Mouse (Mus musculus) CD4-positive, CD25-positive, alpha-beta regulatory T cell, adult 4 months (primary cell): ENCODE results near the gene Mecom. TPM values are rescaled to one million over a fixed set of nuclear protein-coding genes. Genes with fewer than 3 reads are reported as not detected.

Source experiments
- ATAC-seq: one replicate; pipeline ENCODE4 v1.8.0; 2017
- polyA plus RNA-seq, 2 experiments: library from polyadenylated mRNA; unstranded; fragments of 100-300 nt; shearing (Covaris generic); gene quantifications; one replicate each; pipeline ENCODE4 v1.2.1; 2017

Gene Mecom
- polyA plus RNA-seq, 2 experiments from 2014 or later, result 0.39 TPM; not detected in 1

DNA sequence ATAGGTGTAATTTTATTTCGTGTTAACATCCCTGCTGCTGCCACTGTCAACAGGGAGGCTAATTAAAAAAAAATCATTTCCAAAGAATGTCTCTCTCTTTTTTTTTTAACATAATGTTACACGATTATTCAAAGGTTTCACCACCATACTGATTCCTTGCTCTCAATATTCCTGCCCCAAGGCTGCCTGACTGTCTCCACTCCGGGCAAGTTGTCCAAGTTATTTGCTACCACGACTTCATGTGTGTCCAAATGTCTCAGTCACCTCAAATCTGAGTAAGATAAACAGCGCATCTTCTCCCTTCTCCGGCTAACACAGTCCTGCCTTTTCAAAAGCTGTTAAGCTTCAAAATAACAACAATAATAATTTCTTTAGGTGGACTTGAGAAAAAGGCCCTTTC lies 536.1 kb downstream of the Mecom start:
- ATAC-seq, result no peak

DNA sequence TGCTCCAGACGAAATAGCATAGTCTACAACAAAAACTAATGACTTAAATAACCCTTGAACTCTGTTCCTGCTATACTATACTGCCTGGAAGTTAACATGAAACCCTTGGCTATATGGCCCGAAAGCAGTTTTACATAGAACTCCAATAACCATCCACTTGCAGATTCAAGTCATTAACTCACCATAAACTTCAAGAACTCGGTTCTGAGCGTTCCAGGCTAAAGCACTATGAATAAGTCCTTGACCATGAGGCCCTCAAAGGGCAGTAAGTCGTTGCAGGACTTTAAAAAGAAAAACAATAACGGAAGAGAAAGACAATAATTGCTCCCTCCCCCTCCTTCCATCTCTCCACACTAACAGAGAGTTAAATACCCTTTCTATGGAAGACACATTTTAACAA lies 536.9 kb downstream of the Mecom start:
- no peak for ATAC-seq

DNA sequence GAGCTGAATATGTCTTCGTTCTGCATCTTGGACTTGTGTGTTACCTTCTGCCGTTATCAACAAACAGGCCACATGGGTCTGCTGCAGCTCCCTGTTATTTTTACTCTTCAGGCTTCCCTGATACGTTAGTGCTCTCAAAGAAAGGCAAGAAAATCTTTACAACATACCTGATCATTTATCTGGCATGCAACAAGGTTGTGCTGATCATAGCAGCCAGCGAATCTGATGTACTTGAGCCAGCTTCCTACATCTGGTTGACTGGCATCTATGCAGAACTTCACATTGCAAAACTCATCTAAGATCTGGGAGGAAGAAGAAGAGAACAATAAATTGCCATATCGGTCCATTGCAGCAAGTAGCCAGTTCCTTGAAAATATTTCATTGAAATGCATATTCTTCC lies 538.2 kb downstream of the Mecom start:
- no peak for ATAC-seq

DNA sequence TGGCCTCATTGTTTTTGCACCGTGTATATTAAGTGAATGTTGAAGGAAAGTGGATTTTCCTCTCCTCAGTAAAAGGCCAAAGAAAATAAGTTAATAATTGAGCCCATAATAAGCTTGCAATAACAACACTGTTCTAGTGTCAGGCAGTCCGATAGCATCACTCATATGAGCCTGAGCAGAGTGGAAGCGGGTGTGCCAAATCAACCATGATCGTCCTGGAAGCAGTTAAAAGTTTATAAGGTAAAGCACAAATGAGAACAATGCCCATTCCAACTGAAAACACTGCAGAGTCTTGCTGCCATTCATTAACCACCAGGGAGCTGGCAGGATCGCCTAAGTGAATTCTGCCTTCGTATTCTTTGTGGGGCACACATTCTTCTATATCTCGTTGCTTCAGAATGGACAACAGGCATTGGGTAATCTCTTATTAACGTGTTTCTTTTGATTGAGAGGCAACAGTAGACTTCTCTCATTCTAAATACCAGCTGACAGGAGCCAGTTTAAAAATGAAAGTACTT lies 542.9 kb downstream of the Mecom start:
- ATAC-seq, result no peak

DNA sequence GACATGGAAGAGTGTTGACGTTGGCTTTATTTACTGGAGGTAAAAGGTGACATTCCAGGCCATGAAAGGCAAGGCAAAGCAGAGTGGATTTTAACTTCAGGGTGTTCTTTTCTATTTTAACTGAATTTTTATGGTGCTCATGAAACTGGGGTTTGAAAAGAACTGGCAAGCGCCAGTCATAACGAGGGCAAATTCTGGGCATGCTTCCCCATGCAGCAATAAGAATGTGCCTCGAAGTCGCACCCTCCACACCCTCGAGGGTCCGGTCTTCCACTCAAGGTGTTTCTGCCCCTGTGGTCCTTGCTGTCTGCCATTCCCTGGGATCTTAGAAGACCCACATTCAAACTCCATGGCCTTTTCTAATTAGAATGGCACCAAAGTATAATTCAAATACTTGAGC lies 547.5 kb downstream of the Mecom start:
- no peak for ATAC-seq

DNA sequence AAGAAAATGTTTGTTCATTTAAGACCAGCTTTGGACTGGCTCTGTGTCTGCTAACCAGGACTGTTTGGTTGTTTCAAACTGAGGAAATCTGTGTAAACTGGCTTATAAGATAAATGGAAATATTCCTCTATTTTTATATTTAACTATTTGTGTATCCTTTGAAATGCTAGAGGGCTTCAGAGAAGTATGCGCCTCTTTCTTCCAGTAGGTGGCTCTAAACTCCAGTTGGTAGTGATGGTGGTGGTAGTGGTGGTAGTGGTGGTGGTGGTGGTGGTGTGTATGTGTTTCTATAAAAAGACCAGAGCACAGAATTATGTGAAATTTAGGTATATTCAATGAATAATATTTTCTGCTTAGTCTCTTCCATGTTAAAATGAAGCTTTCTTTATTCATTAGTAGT lies 548.8 kb downstream of the Mecom start:
- no peak for ATAC-seq

DNA sequence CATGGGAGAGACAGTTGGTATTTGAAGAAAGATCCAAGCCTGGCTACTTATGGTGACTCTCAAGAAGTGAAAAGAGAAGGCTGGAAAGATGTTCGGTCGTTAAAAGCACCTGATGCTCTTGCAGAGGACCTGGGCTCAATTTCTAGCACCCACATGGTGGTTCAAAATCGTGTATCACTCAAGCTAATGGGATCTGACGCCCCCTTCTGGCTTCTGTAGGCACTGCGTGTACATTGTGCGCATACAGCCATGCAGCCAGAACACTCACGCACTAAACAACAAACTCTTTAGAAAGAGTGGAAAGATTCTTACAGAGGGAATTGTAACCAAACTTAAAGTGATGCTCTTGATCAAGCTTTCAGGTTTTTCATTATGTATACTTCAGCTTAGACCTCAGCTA lies 550.7 kb downstream of the Mecom start:
- ATAC-seq, result no peak

DNA sequence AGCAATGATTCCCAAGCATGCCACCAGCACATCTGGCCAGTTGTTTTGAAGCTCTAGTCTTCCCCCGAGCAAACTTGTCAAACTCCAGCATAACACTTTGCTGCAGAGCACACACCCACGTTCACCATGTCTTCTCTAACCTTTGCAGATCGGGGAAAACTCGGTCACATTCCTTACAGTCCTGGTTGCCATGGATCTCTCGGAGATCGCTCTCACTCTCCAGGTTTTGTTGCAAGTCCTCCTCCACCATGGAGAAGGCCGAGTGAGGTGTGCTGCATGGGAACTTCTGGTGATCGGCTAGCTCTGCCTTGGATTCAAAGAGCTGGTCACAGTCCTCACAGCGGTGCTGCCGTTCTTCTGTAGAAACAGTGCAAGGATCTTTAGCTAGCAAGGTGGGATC lies 554.5 kb downstream of the Mecom start:
- no peak for ATAC-seq

DNA sequence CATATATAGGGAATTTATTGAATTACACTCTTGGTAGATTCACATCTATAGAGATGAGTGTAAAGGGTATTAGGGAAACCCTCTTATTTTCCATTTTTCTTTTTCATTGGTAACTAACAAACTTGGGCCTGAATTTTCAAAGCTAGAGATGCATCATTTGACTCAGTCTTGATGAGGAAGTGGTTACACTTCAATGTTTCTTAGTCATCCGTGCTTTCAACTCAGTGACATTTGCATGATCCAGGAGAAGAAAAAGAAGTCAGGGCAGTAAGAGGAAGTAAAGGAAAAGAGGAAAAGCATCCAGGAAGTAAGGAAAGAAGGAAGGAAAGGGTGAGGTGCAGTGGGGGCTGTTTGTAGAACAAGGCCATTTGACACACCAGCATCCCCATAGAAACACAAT lies 556.3 kb downstream of the Mecom start:
- no peak for ATAC-seq

DNA sequence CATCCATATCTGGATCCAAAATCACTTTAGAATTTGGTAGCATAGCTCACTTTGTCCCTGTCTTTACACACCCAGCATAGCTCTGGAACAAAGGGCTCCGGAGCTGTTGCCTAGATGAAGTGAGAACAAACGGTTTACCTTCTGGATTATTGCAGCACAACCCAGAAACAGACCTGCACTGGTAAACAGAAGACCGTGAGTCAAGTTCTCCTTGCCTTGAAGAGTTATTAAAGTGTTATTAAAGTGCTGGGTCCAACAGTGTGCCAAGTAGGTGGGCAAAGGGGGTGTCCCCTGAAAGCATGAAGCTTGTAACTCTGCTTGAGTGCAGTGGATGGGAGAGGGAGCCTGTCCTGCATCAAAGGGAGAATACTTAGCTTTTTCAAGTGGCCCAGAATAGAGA lies 563.4 kb downstream of the Mecom start:
- no peak for ATAC-seq

DNA sequence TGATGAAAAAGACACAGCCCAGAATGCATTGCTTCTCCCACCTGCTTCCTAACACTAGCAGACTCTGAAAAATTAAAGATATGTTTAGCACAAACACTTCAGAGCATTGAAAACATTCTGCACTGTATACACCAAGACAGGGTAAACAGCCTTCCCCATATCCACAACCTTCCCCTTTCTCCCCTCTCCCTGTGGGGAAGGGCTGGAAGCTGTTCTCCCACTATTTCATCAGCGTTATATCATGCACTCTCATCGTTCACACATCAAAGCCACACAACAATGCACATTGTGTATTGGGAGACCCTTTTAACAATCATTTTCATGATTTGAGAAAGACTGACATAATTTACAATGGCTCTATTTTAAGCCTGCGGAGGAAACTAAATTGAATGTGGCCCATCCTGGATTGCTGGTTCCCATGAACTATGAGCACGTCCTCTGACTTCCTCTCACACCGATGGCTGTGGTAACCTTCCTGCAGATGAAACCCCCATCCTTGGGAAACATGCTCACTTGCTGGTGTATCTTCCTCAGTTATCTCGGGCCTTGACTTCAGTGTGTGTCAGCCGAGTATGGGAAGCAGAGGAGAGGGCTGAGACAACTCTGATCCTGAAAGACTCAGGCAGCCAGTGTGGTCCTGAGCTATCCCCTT lies 566.4 kb downstream of the Mecom start:
- ATAC-seq, result no peak

DNA sequence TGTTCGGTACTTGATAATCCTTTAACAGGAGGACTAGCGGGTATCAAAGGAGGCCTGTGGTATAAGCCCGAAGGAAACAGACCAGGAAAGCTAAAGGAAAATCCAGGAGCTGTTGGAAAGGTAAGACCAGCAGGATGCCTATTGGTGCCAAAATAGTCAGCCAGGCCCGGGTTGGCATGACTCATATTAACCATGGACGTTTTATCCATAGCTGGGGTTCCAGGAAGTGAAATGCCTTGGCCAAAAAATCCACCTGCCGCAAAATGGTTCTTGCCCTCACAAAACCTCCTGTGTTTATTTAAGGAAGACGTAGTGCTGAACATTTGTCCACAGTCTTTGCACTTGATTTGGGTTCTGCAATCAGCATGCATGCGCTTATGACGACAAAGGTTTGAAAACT lies 567.3 kb downstream of the Mecom start:
- no peak for ATAC-seq

DNA sequence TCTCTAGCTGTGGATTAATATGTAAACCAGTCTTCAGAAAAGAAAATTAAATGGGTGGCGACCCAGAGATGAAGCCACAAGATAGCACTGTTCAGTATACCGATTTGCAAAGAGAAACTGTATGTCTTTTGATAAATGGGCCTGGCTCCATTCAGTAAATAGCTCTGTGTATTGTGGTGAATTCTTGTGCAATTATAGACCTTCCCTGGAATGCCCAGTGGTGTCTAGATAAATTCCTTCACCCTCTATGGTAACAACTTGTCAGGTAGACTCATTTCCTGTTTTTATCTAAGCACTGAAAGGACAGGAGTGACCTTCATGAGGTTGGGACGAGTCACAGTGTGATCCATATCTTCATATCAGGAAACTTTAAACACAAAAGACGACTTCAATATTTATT lies 571.2 kb downstream of the Mecom start:
- no peak for ATAC-seq

DNA sequence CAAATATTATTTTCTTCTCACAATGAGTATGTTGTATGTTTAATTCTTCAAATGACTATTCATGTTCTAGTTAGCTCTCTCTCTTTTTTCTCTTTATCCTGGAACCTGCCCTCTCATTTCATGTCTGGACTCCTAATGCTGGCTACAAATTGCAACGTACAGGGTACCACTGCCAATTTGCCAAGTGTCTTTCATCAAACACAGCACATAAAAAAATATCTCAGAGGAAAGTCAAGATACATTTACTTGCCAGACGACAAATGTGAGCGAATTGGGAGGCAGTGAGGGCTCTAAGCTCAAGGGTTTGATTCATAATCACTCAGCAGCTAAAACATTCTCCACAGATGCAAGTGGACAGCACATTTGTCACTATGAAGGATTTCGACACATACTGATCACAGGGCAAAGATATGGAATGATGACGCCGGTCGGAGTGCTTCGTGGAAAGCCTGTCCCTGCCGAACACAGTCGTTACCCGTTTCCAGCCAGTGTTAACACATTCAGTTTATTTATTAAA lies 579.3 kb downstream of the Mecom start:
- ATAC-seq, result no peak

DNA sequence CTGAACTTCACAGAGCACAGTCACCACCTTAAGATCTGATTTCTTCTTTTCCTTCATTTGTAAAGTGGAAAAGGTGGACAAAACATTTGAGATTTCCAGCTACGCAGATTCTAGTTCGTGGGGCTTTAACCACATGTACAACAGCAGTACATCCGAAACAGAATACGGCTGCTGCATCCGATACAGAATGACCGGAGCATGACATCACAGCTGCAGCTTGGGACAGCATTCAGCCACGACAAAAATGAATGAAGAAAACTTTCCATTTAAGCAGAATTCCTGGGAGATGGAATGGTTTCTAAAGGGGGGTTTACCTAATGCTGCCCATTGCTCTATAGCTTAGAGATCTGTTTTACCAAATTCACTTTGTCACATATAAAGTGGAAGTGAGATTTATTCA lies 583.9 kb downstream of the Mecom start:
- no peak for ATAC-seq

DNA sequence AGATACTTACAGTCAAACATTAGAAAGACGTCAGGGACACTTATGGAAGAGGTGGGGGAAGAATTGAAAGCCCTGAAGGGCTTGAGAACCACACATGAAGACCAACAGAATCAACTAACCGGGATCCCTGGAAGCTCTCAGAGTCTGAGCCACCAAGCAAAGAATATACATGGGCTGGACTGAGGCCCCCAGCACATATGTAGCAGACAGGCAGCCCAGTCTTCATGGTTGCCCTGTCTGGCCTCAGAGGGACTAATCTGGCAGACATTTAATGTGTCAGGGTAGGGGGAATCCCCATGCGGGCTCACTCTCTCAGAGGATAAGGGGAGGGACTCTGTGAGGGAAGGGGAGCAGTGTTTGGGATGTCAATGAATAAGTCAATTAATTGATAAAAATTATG lies 584.4 kb downstream of the Mecom start:
- ATAC-seq, result no peak

DNA sequence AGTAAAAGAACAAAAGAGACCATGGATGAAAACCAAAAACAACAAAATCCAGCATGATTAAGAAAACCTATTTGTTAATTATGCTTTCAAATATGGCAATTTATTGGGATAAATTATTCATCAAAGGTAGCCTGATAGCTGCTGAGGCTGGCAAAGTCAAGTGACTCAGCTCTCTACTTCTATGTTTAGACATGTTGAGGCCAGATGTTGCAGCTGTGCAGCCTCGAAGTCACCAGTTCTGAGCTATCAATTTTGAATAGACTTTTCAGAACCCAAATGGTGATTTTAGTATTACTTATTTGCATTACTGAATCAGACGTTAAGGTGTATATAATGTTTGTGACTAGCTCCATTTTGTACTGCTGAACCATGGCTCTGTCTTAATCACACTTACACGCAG lies 588.8 kb downstream of the Mecom start:
- no peak for ATAC-seq

DNA sequence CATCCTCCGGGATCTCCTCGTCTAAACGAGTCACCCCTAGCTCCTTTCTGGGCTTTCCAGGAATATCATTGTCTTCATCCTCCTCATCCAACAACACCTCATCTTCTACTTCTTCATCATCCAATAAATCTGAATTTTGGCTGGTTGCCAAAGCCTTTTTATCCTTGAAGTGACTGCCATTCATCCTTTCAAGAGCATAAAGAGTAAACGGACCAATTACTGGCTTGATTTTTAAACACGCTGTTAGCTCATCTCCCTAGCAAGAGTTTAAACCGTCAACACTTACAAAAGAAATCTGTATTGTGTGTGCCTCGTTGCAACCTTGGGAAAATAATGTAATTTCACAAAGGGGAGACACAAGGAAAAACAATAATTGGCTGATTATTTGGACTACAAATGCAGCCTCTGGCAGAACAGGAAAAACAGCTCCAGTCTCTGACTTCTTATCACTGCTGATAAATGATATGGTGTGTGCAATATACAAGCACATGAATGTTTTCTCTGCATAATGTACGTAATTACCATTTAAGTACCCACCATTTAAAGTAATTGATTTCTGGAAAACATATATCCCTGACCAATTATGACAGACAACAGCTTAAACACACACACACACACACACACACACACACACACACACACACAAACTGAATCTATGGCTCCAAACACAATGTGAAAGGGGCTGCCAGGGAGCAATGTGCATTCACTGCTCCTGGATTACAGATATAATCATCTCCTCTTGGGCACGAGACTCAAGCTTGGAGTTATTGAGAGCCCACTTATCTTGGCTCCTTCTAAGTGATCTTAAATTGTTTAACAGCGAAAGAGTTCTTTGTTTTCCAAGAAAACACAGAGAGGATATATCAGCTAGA lies 590.2 kb downstream of the Mecom start:
- no peak for ATAC-seq

DNA sequence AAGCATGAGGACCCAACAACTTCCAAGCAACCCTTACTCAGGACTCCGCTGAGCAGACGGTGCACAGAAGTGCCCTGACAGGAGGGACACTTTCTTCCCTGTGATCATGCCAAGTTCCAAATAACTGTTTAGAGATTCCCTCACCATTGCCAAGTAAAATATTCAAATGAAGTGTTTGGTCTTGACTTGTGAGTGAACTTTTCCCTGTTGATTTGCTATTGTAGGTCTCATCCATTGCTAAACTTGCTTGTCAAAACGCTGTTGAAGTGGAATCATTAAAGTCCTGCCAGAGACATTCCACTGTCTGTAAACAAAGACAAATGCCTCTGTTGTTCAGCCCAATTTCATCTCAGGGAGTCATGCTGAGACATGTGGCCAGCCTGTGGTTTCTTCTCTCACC lies 594.5 kb downstream of the Mecom start:
- ATAC-seq, result no peak

DNA sequence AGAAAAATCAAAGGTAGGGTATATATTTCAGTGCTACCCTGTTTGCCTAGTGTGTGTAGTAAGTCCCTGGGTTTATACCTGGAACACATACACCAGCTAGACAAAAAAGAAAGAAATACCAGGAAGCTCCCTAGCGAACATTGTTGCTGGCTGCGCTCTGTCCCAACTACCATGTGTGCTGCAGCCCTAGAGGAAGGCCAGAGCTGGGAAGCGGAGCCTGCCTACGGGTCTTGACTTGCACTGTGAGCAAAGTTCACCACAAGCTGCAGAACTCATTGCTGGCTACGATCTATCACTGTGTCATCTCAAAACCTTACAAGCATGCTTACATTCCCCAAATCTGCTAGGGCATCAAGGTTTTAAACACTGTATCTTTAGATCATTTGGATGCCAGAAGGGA lies 597.0 kb downstream of the Mecom start:
- no peak for ATAC-seq

DNA sequence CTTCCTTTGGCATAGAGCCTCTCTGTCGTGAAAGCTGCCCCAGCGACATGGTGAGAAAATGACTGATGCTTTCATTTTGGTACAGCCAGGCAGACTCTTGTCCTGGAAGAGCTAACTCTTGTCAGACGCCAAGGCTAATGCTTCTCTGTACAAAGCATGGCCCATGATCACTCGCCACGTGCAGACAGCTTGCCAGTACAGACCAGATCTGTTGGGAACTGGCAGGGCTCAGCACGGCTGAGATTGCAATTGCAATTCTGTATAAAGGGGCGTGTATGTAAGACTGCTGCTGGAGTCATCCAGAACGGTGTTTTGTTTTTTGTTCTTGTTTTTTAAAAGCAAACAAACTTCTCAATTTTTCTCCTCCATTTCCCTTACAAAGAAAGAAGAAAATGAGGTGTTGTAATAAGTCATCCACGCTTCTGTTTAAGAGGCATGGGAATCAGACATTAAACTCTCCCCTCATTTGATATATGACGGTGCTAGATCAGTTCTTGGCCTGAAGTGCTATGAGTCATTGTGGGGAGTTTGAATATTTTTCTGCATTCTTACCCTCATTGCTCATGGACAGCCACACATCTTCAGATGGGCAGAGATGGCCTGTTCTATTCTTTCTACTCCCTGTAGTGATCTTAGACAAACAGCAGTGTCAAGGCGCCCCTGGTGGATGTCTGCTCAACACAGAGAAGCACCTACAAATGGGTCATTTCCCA lies 644.1 kb downstream of the Mecom start:
- ATAC-seq, result no peak
